Mouse (Mus musculus) yolk sac, embryonic 10.5 days (tissue): Measurements from ENCODE around the gene Fam107b.

Experiments
- DNase-seq: peaks from one replicate; pipeline ENCODE4 v3.0.0-alpha.2; 2017; ENCODE audit warnings: low spot score

Gene Fam107b

DNA sequence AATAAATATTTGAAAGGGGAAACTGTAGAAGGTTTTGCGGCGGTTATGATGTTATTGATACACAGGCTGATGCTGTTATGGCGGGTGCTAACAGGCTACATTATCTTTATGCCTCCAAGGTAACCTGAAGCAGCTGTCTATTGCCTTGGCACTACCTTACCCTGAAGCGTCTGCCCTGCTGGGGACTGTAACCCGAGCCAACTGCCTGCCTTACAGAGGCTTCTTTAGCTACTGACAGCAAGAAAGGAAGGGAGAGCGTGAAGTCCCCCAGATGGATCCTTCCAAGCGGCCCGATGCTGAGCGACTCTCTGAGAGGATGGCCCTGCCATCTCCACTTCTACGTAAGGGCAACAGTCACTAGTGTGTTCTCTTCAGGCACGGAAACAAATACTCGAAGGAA lies at the start of gene Fam107b:
TSS of gene Fam107b (plus strand) at position 303 of the 400 bp plus-strand sequence.
- DNase-seq = no peak

DNA sequence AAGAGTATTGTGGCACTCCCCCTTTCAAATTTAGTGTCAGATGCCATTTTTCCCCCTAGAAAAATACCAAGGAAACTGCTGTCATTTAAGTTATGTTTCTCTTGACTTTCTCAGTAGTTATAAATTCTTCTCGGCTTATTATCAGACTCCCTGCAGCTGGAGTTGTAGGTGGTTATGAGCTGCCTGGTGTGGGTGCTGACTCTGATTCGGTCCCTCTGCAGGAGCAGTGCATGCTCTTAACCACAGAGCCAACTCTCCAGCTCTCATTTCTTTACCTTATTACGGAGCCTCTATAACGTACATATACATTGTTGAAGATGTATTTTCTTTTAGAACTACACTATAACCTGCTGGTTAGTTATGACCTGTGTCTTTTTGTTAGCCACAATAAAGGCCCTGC lies 47.7 kb upstream of the Fam107b start:
- DNase-seq = no peak

DNA sequence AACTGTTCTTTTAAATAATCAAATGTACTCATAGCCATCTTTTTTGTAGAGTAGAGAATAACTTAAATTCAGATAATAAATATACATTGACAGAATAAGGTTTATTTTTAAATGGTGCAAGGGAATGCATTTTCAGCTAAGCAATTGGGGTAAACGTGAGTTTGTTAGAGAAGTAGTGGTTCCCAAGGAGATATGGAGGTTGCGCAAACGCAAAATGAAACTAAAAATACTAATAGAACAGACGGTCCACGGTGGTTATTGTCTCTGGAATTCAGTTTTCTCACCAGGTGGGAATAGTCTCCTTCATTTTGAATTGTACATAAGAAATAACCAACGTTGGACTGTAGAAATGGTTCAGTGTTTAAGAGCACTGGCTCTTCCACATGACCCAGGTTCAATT lies 44.0 kb upstream of the Fam107b start:
- DNase-seq = no peak

DNA sequence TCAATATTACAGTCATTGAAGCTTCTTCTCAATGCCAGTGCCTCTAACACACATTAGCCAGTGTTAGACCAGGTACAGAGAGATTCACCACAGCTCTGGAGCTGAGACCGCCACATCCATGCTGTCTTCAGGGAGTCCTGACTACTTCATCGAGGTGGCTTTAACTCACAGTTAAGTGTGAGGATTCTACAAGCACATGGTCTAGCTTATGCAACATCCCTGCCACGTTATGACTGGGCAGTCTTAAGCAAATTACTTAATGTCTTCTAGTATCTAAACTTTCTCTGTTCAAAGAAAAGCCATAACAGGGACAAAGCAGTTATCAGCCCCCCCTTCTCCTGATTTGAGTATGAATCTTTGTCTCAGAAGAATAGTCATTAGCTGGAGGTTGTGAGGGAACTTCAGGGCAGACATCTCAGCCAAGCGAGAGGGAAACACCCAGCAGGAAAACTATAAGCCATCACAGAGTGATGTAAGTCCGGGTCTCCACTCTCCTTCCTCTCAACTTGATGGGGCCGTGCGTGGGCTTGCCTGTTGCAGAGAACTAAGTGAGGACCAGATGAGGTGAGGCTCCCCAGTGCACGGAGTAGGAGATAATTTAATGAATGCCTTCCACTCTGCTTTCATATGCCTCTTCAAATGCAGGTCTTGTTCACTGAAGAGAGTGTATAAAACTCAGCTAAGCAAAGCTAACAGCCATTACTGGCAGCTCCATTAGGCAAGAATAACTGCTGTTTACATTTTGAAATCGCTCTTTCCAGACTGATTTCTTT lies 28.8 kb upstream of the Fam107b start:
- no peak for DNase-seq

DNA sequence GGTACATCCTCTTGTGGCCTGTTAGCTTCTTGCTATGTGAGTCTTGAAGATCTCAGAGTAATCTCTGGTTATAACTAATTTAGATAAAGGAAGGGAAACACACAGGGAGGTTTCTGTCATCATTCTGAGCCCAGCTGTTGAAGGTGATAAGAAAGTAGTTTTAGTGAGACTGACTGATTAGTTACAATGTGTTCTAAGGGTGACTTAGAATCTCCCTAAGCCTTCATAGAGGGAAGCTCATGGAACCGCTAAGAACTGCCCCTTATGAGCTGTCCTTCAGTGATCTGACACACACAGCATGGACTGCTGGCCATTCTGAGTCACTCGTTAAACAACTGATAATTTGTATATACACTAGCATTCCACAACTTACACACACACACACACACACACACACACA lies 24.2 kb upstream of the Fam107b start:
- DNase-seq = no peak

DNA sequence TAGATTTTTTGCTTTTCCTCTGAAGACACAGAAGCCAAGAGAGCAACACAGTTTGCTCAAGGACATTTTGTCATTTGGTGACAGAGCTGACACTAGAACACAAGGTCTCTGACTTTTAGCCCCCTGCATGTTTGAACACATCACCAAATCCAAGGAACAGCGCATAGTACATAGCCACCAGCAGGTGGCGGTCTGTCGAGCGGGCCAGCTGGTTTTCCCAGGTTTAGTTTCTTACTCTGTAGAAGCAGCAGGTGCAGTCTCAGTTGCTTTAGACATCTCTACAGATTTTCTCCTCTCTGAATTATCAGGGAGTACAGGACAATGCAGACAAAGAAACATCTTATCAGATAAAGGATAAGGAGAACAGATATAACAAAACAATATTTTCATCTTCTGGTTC lies 23.7 kb upstream of the Fam107b start:
- DNase-seq = no peak

DNA sequence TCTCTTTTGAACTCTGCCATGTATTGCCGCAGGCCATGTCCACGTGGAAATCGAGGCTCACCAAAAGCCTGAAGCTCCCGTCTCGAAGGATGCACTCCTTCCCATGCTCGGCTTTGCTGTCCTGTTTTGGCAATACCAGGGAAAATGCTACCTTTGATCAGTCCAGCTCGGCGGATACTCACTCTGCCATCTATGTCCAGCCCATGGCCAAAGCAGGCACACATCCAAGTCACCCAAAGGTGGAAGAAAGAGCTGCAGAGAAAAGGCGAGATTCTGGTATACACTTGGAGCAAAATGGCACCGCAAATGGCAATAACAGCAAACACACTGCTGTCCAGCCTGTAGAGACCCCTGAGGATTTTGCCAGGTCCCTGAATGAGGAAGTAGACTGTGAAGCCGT lies 318 bp downstream of the Fam107b start:
- DNase-seq = no peak

DNA sequence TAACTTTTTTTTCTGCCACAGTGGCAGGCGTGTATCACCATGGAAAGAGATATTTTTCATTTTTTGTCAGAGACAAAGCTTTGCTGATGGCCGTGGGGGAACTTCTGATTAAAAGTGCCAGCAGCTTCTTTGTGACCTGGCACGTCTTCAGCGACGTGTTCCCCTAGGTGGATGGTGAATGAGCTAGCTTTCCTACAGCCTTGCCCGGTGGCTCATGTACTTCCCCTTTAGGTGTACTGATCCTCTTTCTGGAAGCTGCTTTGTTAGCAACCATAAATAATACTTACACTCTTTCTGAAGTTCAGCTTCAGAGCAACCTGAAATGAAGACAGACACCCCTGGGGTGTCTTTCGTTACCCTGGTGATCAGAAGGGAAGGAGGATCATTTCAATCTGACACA lies 3.6 kb downstream of the Fam107b start:
- DNase-seq = no peak

DNA sequence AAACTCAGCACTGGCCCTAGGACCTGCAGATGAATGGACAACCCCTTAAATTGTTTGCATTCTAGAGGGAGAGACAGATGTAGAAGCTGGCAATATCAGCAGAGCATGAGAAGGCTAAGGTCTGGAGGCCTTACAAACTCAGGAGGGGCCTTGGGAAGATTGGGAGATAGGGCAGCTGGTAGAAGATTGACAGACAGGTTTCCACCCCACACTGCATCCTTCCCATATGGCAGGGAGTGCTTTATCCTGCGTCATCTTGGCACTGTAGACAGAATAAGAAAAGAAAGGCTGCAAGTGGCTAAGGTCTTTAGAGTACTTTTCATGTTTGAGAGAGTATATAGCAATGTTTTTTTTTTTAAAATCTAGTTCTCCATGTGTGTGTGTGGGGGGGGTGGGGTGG lies 4.9 kb downstream of the Fam107b start:
- no peak for DNase-seq

DNA sequence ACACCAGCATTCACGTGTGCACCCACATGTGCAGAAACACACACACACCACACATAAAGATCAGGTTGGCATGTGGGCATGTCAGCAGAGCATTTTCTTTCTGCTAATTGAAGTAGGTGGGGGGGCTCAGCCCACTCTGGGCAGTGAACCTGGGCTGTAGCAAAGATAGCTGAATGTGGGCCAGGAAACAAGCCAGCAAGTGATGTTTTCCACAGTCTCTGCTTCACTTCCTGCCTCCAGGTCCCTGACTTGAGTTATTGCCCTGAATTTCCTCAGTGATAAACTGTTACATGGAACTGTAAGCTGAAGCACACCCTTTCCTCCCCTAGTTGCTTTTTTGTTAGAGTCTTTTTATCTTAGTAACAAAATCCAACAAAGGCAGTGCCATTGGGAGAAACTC lies 6.1 kb downstream of the Fam107b start:
- DNase-seq = no peak

DNA sequence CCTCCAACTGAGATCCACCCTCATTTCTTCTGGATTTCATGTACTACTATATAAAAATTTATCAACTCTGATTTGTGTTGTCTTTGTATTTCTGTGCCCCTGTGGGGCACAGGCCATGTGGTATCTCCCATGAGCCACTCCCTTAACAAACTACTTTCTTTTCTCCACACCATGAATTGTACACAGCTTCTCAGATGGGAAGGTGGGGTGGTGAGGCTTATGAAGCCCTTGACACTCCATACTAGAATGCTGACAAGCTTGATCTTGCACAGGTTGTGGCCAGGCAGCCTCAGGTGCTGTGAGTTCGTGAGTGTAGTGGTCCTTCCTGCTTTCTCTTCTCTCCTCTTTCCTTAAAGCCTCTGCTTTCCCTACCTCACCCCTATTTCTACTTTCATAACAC lies 6.9 kb downstream of the Fam107b start:
- DNase-seq = no peak

DNA sequence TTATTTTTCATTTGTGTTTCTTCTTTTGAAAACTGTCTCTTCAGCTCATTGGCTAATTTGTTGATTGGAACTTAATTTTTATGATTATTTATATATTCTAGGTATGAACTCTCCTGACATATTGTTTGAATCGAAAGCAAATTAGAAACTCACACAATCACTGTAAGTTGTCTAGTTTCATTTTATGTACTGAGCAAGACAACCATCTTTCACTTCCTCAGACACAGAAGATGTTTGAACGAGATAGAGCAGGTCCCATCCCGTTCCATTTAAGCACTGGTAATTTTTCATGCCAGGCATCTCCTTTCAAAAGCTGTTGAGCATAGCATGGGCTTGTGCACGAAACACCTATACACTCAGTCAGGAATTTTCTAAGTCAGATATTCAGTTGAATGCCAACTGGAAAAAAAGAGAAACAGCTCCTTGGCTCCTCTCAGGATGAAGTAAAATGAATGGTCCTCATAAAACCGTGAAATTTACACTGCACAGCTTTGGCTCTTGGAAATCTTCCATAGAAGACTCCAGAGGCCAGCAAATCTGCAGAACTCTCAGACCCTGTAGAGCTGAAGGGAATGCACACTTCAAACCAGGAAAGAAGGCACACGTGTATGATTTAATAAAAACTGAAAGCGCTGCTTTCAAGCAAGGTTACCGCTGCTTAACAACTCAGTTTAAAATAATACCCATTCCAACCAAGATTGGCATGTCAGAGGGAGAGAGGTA lies 8.1 kb downstream of the Fam107b start:
- DNase-seq = no peak

DNA sequence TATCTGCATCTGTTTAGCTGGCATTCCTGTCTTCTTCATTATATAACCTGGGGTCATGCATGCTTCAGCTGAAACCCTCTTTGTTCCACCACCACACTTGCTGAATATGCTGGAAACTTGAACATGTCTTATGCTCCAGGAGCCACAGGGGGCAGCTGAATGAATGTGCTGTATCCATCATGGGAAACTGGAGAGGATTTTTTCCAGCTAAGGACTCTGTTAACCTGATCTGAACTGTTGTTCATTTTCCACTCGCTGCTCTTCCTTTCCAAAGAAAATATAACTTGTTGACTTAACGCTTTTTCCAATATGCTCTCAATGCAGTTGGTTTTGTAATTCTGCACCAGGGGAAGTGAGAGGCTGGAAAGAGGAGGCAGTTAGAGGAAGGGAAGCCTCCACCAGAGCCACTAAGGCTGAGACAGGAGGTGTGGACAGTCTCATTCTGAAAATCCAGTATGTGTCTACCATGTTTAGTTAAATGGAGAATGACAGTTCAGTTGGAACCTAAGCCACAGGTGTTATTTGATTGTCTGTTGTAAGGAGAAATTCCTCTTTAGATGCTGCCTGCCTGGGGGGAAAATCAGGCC lies 9.1 kb downstream of the Fam107b start:
- DNase-seq = no peak

DNA sequence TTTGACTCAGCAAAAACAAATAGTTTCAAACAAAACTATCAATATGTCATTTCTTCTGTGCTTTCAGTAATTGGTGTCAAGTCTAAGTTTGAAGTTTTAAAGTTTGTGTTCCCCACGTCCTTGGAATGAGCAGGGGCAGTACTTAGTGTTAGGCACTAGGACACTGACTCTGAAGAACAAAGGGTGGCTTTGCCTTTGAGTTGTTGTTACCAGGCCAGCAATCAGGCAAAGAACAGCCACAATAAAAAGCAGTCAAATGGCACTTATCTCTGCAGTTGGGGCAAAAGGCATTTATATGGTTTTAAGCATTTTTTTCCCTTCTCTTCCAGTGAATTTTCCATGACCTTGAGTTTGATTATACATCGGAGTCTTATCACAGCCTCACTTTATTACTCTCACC lies 12.5 kb downstream of the Fam107b start:
- DNase-seq = no peak

DNA sequence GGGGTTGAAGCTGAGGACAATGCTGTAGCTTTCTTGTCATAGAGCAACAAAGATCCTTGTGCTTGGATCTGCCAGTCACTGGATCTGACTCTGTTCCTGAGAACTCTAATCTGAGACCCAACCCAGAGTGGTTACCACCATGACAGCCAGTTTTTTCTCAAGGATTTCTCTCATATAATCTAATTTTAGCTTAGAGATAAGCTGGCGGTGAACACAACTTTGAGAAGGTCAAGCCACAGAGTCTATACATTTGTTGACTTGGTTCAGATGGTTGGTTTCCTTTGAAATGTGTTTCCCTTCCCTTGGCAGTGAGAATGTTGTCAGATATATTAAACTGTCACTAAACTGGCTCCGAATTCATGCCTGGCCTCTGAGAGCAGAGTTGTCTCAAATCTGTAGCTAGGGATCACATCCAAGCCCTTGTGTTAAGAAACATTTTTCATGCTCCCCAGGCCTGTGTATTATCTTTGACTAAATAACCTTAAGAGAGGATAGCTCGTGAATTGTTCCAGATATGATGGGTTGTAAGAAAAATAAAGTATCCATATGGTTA lies 15.0 kb downstream of the Fam107b start:
- no peak for DNase-seq

DNA sequence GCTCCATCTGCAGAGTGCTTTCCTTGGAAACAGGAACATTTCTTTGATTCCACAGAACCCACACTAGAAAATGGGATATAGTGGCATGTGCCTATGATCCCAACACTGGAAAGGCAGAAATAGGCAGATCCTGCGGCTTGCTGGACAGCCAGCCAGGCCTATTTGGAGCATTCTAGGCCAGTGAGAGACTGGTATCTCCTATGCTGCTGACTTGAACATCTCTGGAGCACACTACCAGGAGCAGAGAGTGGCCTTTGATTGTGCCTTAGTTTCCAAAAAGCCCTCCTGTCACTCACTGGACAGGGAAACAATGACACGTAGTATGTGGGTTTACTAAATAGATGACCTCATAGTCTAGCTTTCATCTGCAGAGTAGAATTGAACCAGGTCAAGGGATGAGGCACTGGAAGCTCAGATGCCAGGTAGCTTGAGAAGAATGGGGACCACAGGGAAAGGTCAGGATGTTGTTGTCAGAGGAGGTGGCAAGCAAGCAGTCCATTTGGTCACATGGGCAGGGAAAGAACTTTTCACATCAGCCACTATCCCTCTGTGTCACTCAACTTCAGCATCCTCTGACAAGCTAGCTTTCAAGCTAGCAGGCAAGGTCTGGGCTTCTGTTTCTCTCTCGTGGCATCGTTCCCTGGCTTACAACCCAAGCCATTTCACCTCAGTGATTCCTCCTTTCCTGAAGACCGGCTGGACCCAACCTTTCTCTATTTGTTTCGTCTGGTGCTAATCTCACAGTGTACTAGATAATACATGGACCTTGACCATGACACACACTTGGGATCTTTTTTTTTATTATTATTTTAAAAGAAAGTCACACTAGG lies 20.0 kb downstream of the Fam107b start:
- no peak for DNase-seq

DNA sequence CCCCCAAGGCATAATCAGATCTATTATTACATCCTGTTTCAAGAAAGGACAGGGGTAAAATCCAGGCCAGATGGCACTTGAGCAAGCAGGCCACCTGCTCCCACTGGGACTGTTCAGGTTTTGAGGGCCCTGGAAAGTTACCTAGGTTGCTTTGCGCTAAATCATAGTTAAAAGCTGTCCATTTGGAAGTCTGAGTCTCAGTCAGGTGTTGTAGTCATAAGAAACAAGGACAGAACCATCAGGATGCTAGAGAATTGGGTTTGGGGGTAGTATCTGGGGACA lies 20.6 kb downstream of the Fam107b start:
- DNase-seq = no peak

DNA sequence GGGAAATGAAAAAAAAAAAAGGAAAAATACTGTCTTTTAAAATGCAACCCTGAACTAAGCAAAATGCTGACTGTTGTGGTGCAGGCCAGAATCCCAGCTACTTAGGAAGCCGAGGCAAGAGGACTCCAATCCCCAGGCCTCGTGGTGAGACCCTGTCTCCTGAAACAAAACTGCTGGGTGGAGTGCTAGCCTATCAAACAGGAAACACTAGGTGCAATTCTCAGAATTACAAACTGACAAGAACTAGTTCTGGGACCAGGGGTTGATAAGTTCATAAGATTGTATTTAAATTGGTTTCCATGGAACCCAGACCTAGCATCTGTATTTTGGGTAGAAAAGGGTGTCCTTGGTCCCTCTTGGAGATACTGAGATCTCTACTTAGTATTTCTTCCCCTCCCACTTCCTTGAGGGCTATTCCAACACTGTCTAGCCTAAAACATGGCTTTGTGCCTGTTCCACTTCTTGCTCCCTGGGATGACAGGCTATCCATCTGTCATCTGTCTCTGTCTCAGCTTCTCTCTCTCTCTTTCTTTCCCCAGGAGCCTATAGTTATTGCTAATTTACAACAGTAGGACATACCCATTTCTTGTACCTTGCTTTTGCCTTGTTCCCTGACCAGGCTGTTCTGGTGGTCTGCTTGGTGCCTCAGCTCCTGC lies 24.5 kb downstream of the Fam107b start:
- DNase-seq = no peak

DNA sequence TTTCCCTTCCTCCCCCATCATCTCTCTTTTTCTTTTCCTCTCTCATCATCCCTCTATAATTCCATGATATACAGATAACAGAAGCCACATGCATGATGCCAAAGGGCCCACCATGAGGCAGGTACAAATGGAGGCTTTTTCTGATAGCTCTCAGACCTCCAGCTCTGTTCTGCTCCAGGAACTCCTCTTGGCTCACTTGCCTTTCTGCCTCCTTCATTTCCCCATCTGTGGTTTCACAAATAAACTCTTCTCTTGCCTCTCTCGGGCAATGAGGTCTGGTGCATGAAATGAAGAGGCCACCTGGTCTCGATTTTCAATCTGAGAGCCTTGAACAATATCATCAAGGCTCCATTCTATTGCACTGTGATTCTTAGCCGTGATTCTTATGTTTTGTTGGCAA lies 30.1 kb downstream of the Fam107b start:
- no peak for DNase-seq

DNA sequence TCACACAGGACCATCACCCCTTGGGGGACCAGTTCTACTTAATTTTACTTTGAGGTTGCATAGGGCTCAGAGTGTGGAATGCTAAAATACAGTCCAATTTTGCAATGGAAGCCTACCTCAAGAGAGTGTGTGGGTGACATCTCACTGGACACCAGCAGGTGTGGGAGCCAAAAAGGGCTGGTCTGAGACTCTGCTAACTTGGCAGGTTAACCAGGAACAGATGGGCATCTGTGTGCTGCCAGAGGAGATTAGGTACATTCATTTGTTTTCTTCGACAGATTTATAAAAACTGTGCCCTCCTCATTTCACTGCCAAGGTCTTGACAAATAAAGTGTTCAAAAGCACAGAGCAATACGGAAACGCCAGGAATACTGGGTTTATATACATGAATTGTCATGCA lies 32.3 kb downstream of the Fam107b start:
- DNase-seq = no peak

DNA sequence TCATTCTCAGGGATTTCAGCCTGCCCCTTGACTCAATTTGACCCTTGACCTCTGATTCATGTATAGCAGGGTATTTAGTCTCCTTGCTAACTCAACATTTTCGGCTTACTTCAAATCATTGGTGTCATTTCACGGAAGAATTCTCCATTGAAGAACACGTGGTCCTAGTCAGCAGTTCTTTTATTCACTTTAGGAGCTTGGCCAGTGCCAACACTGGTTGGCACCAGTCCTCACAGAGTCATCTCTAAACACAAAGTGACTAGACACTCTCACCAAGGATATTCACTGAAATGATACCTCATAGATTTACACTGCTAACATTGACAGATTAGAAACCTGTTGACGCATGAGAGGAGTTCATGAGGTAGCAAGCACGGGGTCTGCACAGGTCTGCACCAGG lies 32.9 kb downstream of the Fam107b start:
- DNase-seq = no peak
